11 mouse cellular contexts compared by ENCODE assay signal in the genomic region with DNA sequence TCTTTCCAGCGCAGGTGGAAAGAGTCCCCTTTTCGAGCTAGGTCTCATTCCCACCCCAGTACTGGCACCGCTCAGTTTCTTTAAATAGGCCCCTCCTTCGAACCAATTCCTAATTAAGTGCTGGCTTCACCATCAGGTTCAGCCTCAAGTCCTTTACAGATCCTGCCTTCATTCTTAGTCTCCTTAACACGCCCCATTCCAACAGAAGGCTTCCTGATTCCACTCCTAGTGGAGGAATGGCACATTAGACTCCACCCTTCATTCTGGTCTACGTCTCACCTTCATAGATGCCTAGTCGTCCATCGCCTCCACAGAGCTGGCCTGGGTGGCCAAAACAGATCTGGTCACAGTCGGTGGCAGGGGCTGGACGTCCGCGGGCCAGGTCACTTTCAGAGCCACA. TPM values are rescaled to one million over a fixed set of nuclear protein-coding genes. Genes with fewer than 3 reads are reported as not detected.
DNase-seq lines count a peak whose midpoint lies in the region; ATAC-seq lines count a peak whose summit lies in the region.
"Had no signal": no experiment of that assay in that cellular context is flagged by ENCODE, and none has a peak within 500 bp of the region (broad histone marks: within the 10 kb centered on the region; RNA-seq: fewer than 3 reads in every experiment).

No protein-coding gene starts in this region.

- ATAC-seq in lung, embryonic 15.5 days (ENCODE audit: borderline replicate concordance, extremely low read depth, low FRiP score, low TSS enrichment): no peak
- ATAC-seq in forebrain, embryonic 13.5 days: no peak
- ATAC-seq in neural tube, embryonic 13.5 days (ENCODE audit: low read depth): no peak

- H3K36me3 ChIP-seq in heart, embryonic 10.5 days: peaks cover under 1% of the 10 kb centered on the region; the same call in 1 of the 2 replicates
- no peaks in the 10 kb centered on the region for H3K36me3 ChIP-seq in lung, embryonic 15.5 days
- no peaks in the 10 kb centered on the region for H3K36me3 ChIP-seq in forebrain, embryonic 13.5 days (ENCODE audit: poor library complexity, severe bottlenecking)
- H3K36me3 ChIP-seq in neural tube, embryonic 13.5 days: no peaks in the 10 kb centered on the region

- H3K27me3 ChIP-seq in heart, embryonic 10.5 days (ENCODE audit: insufficient read depth, poor library complexity, severe bottlenecking): peaks cover 93% of the 10 kb centered on the region
- peaks cover 76% of the 10 kb centered on the region for H3K27me3 ChIP-seq in lung, embryonic 15.5 days
- peaks cover 80% of the 10 kb centered on the region for H3K27me3 ChIP-seq in forebrain, embryonic 13.5 days
- H3K27me3 ChIP-seq in neural tube, embryonic 13.5 days: peaks cover 74% of the 10 kb centered on the region

- H3K9me3 ChIP-seq in heart, embryonic 10.5 days: no peaks in the 10 kb centered on the region
- no peaks in the 10 kb centered on the region for H3K9me3 ChIP-seq in lung, embryonic 15.5 days
- H3K9me3 ChIP-seq in forebrain, embryonic 13.5 days (replicated peaks): no peaks in the 10 kb centered on the region
- no peaks in the 10 kb centered on the region for H3K9me3 ChIP-seq in neural tube, embryonic 13.5 days

- no peak overlapping the region for H3K9ac ChIP-seq in lung, embryonic 15.5 days
- no peak overlapping the region for H3K9ac ChIP-seq in forebrain, embryonic 13.5 days
- H3K9ac ChIP-seq in neural tube, embryonic 13.5 days: no peak overlapping the region

- peak overlapping the region; percentile 41; the same call in 1 of the 2 replicates for H3K4me3 ChIP-seq in heart, embryonic 10.5 days
- peak overlapping the region; percentile 13; the same call in 1 of the 2 replicates for H3K4me3 ChIP-seq in lung, embryonic 15.5 days
- peak overlapping the region; percentile 29 for H3K4me3 ChIP-seq in forebrain, embryonic 13.5 days
- H3K4me3 ChIP-seq in neural tube, embryonic 13.5 days: peak overlapping the region; percentile 24

- WGBS in heart, embryonic 10.5 days: 59% methylated on average over 12 of the region's 12 CpGs
- 61% methylated on average over 12 of the region's 12 CpGs for WGBS in lung, embryonic 15.5 days
- WGBS in forebrain, embryonic 13.5 days: 62% methylated on average over 12 of the region's 12 CpGs
- 61% methylated on average over 12 of the region's 12 CpGs for WGBS in neural tube, embryonic 13.5 days

- H3K27ac ChIP-seq in heart, embryonic 10.5 days: no peak overlapping the region
- no peak overlapping the region for H3K27ac ChIP-seq in lung, embryonic 15.5 days
- no peak overlapping the region for H3K27ac ChIP-seq in forebrain, embryonic 13.5 days
- H3K27ac ChIP-seq in neural tube, embryonic 13.5 days (replicated peaks): no peak overlapping the region

- H3K4me1 ChIP-seq in heart, embryonic 10.5 days: peaks cover 57% of the 10 kb centered on the region
- peaks cover 48% of the 10 kb centered on the region for H3K4me1 ChIP-seq in lung, embryonic 15.5 days
- peaks cover 49% of the 10 kb centered on the region for H3K4me1 ChIP-seq in forebrain, embryonic 13.5 days
- peaks cover 52% of the 10 kb centered on the region for H3K4me1 ChIP-seq in neural tube, embryonic 13.5 days (replicated peaks)

- no peak overlapping the region; the same call in 1 of the 2 replicates for H3K4me2 ChIP-seq in lung, embryonic 15.5 days
- H3K4me2 ChIP-seq in forebrain, embryonic 13.5 days: peak overlapping the region; percentile 54; the same call in 1 of the 2 replicates
- H3K4me2 ChIP-seq in neural tube, embryonic 13.5 days: peak overlapping the region; percentile 45; the same call in 1 of the 2 replicates

- DNase-seq in heart, embryonic 10.5 days (ENCODE audit: low spot score): peak; percentile 70
- DNase-seq in heart, adult 18-20 months: no peak
- no peak for DNase-seq in lung, postnatal 10 days
- DNase-seq in frontal cortex, postnatal 25 days (ENCODE audit: low spot score in 2 of 2): no peak
- DNase-seq in frontal cortex, postnatal 36 days (ENCODE audit: low spot score in 2 of 2): no peak
- DNase-seq: kidney, postnatal 14 days had no signal

RNA-seq across cellular contexts. Expression of a gene that starts 2.3 kb away (rescaled TPM):
- polyA plus RNA-seq in heart, embryonic 10.5 days (2016; fragmentation: Nextera tagmentation; extraction: Ambion mirVana): 8.7 and 9.3 TPM in 2 replicates
- total RNA-seq in heart, adult 18-20 months (2021): 10 to 100 TPM; 22.9 to 29.2 TPM
- polyA plus RNA-seq in lung, embryonic 15.5 days (2015; fragmentation: Nextera tagmentation; extraction: Ambion mirVana): 43.9 and 46.7 TPM in 2 replicates
- polyA plus RNA-seq in forebrain, embryonic 13.5 days (2015; fragmentation: Nextera tagmentation; extraction: Ambion mirVana): 29.8 and 32.7 TPM in 2 replicates
- polyA plus RNA-seq in neural tube, embryonic 13.5 days (2015; fragmentation: Nextera tagmentation; extraction: Ambion mirVana): 48.3 and 51.5 TPM in 2 replicates

RNA-seq across cellular contexts. Expression of a gene that starts 2.7 kb away (rescaled TPM):
- 0.43 and 1.9 TPM in 2 replicates for polyA plus RNA-seq in heart, embryonic 10.5 days (2016; fragmentation: Nextera tagmentation; extraction: Ambion mirVana)
- total RNA-seq in heart, adult 18-20 months (2021): under 1 TPM; 0.15 to 0.18 TPM
- 0.38 and 1.1 TPM in 2 replicates for polyA plus RNA-seq in lung, embryonic 15.5 days (2015; fragmentation: Nextera tagmentation; extraction: Ambion mirVana)
- polyA plus RNA-seq in forebrain, embryonic 13.5 days (2015; fragmentation: Nextera tagmentation; extraction: Ambion mirVana): 0.24 and 0.37 TPM in 2 replicates
- polyA plus RNA-seq in neural tube, embryonic 13.5 days (2015; fragmentation: Nextera tagmentation; extraction: Ambion mirVana): 1.5 and 3.0 TPM in 2 replicates
- polyA plus RNA-seq: heart, embryonic 14.5 days had no signal

RNA-seq across cellular contexts. Expression of a gene that starts 16.8 kb away (rescaled TPM):
- 46.5 and 53.2 TPM in 2 replicates for polyA plus RNA-seq in heart, embryonic 10.5 days (2016; fragmentation: Nextera tagmentation; extraction: Ambion mirVana)
- 1 to 10 TPM; 1.1 to 1.4 TPM for total RNA-seq in heart, adult 18-20 months (2021)
- polyA plus RNA-seq in lung, embryonic 15.5 days (2015; fragmentation: Nextera tagmentation; extraction: Ambion mirVana): 61.7 and 68.6 TPM in 2 replicates
- 36.7 and 41.0 TPM in 2 replicates for polyA plus RNA-seq in forebrain, embryonic 13.5 days (2015; fragmentation: Nextera tagmentation; extraction: Ambion mirVana)
- polyA plus RNA-seq in neural tube, embryonic 13.5 days (2015; fragmentation: Nextera tagmentation; extraction: Ambion mirVana): 13.9 and 16.7 TPM in 2 replicates

RNA-seq across cellular contexts. Expression of a gene that starts 20.4 kb away (rescaled TPM):
- polyA plus RNA-seq in heart, embryonic 10.5 days (2016; fragmentation: Nextera tagmentation; extraction: Ambion mirVana): not detected in 2 replicates
- not detected for total RNA-seq in heart, adult 18-20 months (2021)
- polyA plus RNA-seq in lung, embryonic 15.5 days (2015; fragmentation: Nextera tagmentation; extraction: Ambion mirVana): 0.09 and 0.28 TPM in 2 replicates
- polyA plus RNA-seq in forebrain, embryonic 13.5 days (2015; fragmentation: Nextera tagmentation; extraction: Ambion mirVana): not detected in 2 replicates
- 0.36 and 0.54 TPM in 2 replicates for polyA plus RNA-seq in neural tube, embryonic 13.5 days (2015; fragmentation: Nextera tagmentation; extraction: Ambion mirVana)
- total RNA-seq: megakaryocyte-erythroid progenitor cell, adult 5-6 weeks had no signal
- polyA plus RNA-seq: heart, embryonic 14.5 days had no signal

RNA-seq across cellular contexts. Expression of a gene that starts 28.5 kb away (rescaled TPM):
- 97.9 and 117 TPM in 2 replicates for polyA plus RNA-seq in heart, embryonic 10.5 days (2016; fragmentation: Nextera tagmentation; extraction: Ambion mirVana)
- total RNA-seq in heart, adult 18-20 months (2021): 10 to 100 TPM; 38.1 to 40.7 TPM
- polyA plus RNA-seq in lung, embryonic 15.5 days (2015; fragmentation: Nextera tagmentation; extraction: Ambion mirVana): 70.5 TPM in 2 replicates
- 165 and 176 TPM in 2 replicates for polyA plus RNA-seq in forebrain, embryonic 13.5 days (2015; fragmentation: Nextera tagmentation; extraction: Ambion mirVana)
- polyA plus RNA-seq in neural tube, embryonic 13.5 days (2015; fragmentation: Nextera tagmentation; extraction: Ambion mirVana): 213 and 231 TPM in 2 replicates
